Mouse (Mus musculus) olfactory bulb, adult 2 months (tissue): Measurements from ENCODE around the gene Lmcd1.

Source experiments
- CTCF ChIP-seq: fragments of 200-500 bp; IDR thresholded peaks from 2 replicates; pipeline ENCODE4 v1.5.1; 2012; ENCODE audit warnings: low read depth, mild to moderate bottlenecking, low read length, moderate library complexity; ENCODE audit not compliant: insufficient read depth
- POLR2A ChIP-seq: fragments of 200-500 bp; IDR thresholded peaks from 2 replicates; pipeline ENCODE4 v1.6.1; 2012; ENCODE audit warnings: mild to moderate bottlenecking, low read depth, low read length, moderate library complexity; ENCODE audit not compliant: insufficient read depth

DNA sequence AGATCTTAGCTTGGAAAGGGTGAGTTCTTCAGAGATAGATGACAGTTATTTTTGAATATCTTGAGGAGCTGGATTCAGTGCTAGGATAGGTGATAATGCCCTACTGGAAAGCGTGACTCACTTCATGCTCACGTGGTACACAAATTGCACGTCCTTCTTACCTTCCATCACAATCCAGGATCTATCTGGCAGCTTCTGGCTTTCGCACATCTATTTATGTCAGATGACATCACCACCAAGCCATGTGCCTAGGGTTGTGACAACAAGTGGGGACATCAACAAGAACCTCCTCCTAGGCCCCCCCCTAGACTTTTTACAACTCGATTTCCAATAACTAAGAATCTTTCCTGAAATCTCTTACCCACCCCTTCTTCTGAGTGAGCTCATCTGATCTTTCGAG is 17.0 kb upstream of the Lmcd1 start:
- TF ChIP-seq POLR2A (no peak), CTCF (no peak)
